21 mouse cellular contexts compared by ENCODE assay signal in the genomic region with DNA sequence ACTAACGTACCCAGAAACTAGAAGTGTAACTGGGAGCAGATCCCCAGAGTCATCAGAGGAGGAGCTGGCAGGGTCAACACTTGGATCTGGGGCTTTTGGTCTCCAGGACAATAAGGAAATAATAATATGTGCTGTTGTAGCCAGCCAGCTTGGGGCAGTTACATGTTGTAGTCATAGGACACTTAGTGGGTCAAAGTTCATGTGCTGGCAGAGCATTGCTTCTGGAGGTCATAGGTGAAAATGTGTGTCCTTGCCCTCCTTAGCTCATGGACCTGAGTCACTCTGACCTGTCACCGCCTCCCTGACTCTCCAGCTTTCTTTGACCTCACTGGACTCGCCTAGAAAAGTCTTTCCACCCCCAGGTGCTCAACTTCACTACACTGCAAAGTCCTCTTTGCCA. TPM values are rescaled to one million over a fixed set of nuclear protein-coding genes. Genes with fewer than 3 reads are reported as not detected.
DNase-seq lines count a peak whose midpoint lies in the region; ATAC-seq and TF ChIP-seq lines count a peak whose summit lies in the region.
"Had no signal": no experiment of that assay in that cellular context is flagged by ENCODE, and none has a peak within 500 bp of the region (broad histone marks: within the 10 kb centered on the region; RNA-seq: fewer than 3 reads in every experiment).

No protein-coding gene starts in this region.

- peaks cover 6% of the 10 kb centered on the region; the same call in 1 of the 2 replicates for H3K79me2 ChIP-seq in liver, adult 2 months (ENCODE audit: control insufficient read depth, insufficient read depth, low read length)

- peak overlapping the region; percentile 93 for H3K27ac ChIP-seq in liver, adult 2 months (replicated peaks; ENCODE audit: insufficient read depth, low read depth, low read length)
- H3K27ac ChIP-seq in liver, embryonic 11.5 days (ENCODE audit: low read depth, low read length) = no peak overlapping the region
- H3K27ac ChIP-seq: heart, embryonic 13.5 days; liver, embryonic 14.5 days had no signal

- peaks cover 13% of the 10 kb centered on the region for H3K4me1 ChIP-seq in liver, adult 2 months (ENCODE audit: control insufficient read depth, insufficient read depth, low read length)
- no peaks in the 10 kb centered on the region for H3K4me1 ChIP-seq in liver, embryonic 11.5 days (replicated peaks; ENCODE audit: control insufficient read depth, insufficient read depth, low read length)
- H3K4me1 ChIP-seq: heart, embryonic 13.5 days had no signal

- H3K27me3 ChIP-seq in liver, adult 2 months (ENCODE audit: control insufficient read depth, insufficient read depth, low read length) = no peaks in the 10 kb centered on the region
- no peaks in the 10 kb centered on the region for H3K27me3 ChIP-seq in liver, embryonic 11.5 days (replicated peaks; ENCODE audit: control insufficient read depth, insufficient read depth, low read length)
- H3K27me3 ChIP-seq: heart, embryonic 13.5 days had no signal

- TF ChIP-seq CTCF in liver, adult 2 months (IDR thresholded peaks at IDR 0.05; ENCODE audit: low read depth, low read length) = no peak

- ATAC-seq in liver, embryonic 11.5 days (replicated peaks; ENCODE audit: low FRiP score) = no peak
- ATAC-seq: forebrain, postnatal 0 days; hindbrain, embryonic 16.5 days; midbrain, embryonic 16.5 days had no signal

- 30% methylated on average over 3 of the region's 3 CpGs for WGBS in liver, adult 2 months
- 77% methylated on average over 3 of the region's 3 CpGs for WGBS in liver, embryonic 11.5 days

- no peaks in the 10 kb centered on the region for H3K36me3 ChIP-seq in liver, adult 2 months (ENCODE audit: control insufficient read depth, insufficient read depth, low read length)
- H3K36me3 ChIP-seq in liver, embryonic 11.5 days (ENCODE audit: control insufficient read depth, insufficient read depth, low read length) = no peaks in the 10 kb centered on the region

- TF ChIP-seq POLR2A in liver, adult 2 months (IDR thresholded peaks at IDR 0.05; ENCODE audit: extremely low read depth, insufficient read depth, low read length) = no peak

- no peak overlapping the region for H3K4me2 ChIP-seq in liver, embryonic 11.5 days
- H3K4me2 ChIP-seq: heart, embryonic 13.5 days had no signal

- peak overlapping the region; percentile 29 for H3K9ac ChIP-seq in liver, adult 2 months (ENCODE audit: low read depth, low read length)
- no peak overlapping the region for H3K9ac ChIP-seq in liver, embryonic 11.5 days (ENCODE audit: low read depth, low read length)
- H3K9ac ChIP-seq: forebrain, postnatal 0 days; heart, embryonic 13.5 days; liver, embryonic 14.5 days had no signal

- no peaks in the 10 kb centered on the region for H3K9me3 ChIP-seq in liver, embryonic 11.5 days (ENCODE audit: control insufficient read depth, low read length)

- no peak overlapping the region for H3K4me3 ChIP-seq in liver, adult 2 months (ENCODE audit: insufficient read depth, low read depth, low read length)
- H3K4me3 ChIP-seq in liver, embryonic 11.5 days (ENCODE audit: low read depth, low read length) = no peak overlapping the region
- H3K4me3 ChIP-seq: heart, embryonic 13.5 days had no signal

- DNase-seq in adrenal gland, adult (ENCODE audit: inconsistent age in 2 of 2, low spot score in 1 of 2) = peak; percentile 42 to 84
- no peak for DNase-seq in adrenal gland, postnatal 25 days
- peak; percentile 97 for DNase-seq in liver, adult 2 months (ENCODE audit: extremely low read depth, low read depth, low spot score)
- DNase-seq in liver, embryonic 11.5 days (ENCODE audit: low spot score) = no peak
- DNase-seq in fat pad, adult 2 months (ENCODE audit: extremely low read depth, low read depth, low spot score) = peak; percentile 25
- peak; percentile 66 for DNase-seq in yolk sac, embryonic 10.5 days (ENCODE audit: low spot score)
- DNase-seq in spleen, postnatal 4 days (ENCODE audit: low spot score in 2 of 2) = no peak
- no peak for DNase-seq in cerebellum, adult 18-20 months
- DNase-seq: cerebellum, postnatal 36 days; forebrain, postnatal 0 days; heart, postnatal 36 days; left cerebral cortex, postnatal 4 days; lung, postnatal 10 days; retina, postnatal 1 day; right cerebral cortex, postnatal 4 days; thymus, adult 2 months had no signal

RNA-seq across cellular contexts. Expression of a gene that starts 19.0 kb away (rescaled TPM):
- total RNA-seq in adrenal gland, postnatal 25 days (2021) = 51.8 and 62.9 TPM in 2 replicates
- total RNA-seq in liver, adult 2 months (2014; rRNA removed) = 5.7 and 9.1 TPM in 2 replicates
- polyA plus RNA-seq in liver, adult 2 months (2012; rRNA removed) = 33.1 and 48.5 TPM in 2 replicates
- 7.1 and 7.9 TPM in 2 replicates for polyA plus RNA-seq in liver, embryonic 11.5 days (2014; fragmentation: Nextera tagmentation; extraction: Ambion mirVana)
- total RNA-seq: granulocyte monocyte progenitor cell, adult 5-6 weeks had no signal

RNA-seq across cellular contexts. Expression of a gene that starts 34.4 kb away (rescaled TPM):
- total RNA-seq in adrenal gland, postnatal 25 days (2021) = 49.2 and 52.8 TPM in 2 replicates
- 27.9 and 35.1 TPM in 2 replicates for total RNA-seq in liver, adult 2 months (2014; rRNA removed)
- polyA plus RNA-seq in liver, adult 2 months (2012; rRNA removed) = 62.4 and 89.2 TPM in 2 replicates
- polyA plus RNA-seq in liver, embryonic 11.5 days (2014; fragmentation: Nextera tagmentation; extraction: Ambion mirVana) = 66.5 and 67.2 TPM in 2 replicates

RNA-seq across cellular contexts. Expression of a gene that starts 55.1 kb away (rescaled TPM):
- total RNA-seq in adrenal gland, postnatal 25 days (2021) = 12.1 and 17.3 TPM in 2 replicates
- 2.7 and 4.6 TPM in 2 replicates for total RNA-seq in liver, adult 2 months (2014; rRNA removed)
- polyA plus RNA-seq in liver, adult 2 months (2012; rRNA removed) = 4.3 and 7.5 TPM in 2 replicates
- polyA plus RNA-seq in liver, embryonic 11.5 days (2014; fragmentation: Nextera tagmentation; extraction: Ambion mirVana) = 12.4 and 14.4 TPM in 2 replicates

Comparison
In these comparisons a context has a peak if more than half of its experiments do, and no peak if none do; other contexts are left out.
1. DNase-seq: peak in adrenal gland, adult (2 of 2), liver, adult 2 months (single experiment), fat pad, adult 2 months (single experiment) and yolk sac, embryonic 10.5 days (single experiment); none in adrenal gland, postnatal 25 days (single experiment), liver, embryonic 11.5 days (single experiment), spleen, postnatal 4 days (0 of 2) and cerebellum, adult 18-20 months (0 of 2).